Mouse (Mus musculus) lung, postnatal 0 days (tissue): ENCODE data around the gene Epb41l1. TPM values are rescaled to one million over a fixed set of nuclear protein-coding genes. Genes with fewer than 3 reads are reported as not detected.
"Not testable (repeated sequence)": the region's sequence is repeated elsewhere in the genome, so short reads cannot be mapped to it uniquely, and the experiment has no call there.

Source experiments
- ATAC-seq: fragments of 200-750 bp; cut with Nextera tagmentation; 2 replicates; pipeline ENCODE4 v1.8.0; 2017; ENCODE audit warnings: moderate library complexity
- DNase-seq: peaks from one replicate; pipeline ENCODE4 v3.0.0-alpha.2; 2016; ENCODE audit warnings: low spot score
- H3K27ac ChIP-seq: fragments of 300-500 bp; sonication (generic); 2 replicates; pipeline ENCODE4 v1.5.1; 2014; ENCODE audit warnings: antibody characterized with exemption, mild to moderate bottlenecking, low read length, mixed read lengths
- H3K27me3 ChIP-seq: fragments of 300-500 bp; sonication (generic); replicated peaks from 2 replicates; pipeline ENCODE4 v1.6.1; 2014; ENCODE audit warnings: low read length, mixed read lengths; ENCODE audit not compliant: insufficient read depth
- H3K36me3 ChIP-seq: fragments of 300-500 bp; sonication (generic); 2 replicates; pipeline ENCODE4 v1.6.1; 2014; ENCODE audit warnings: low read length, mixed read lengths; ENCODE audit not compliant: insufficient read depth
- H3K4me1 ChIP-seq: fragments of 300-500 bp; sonication (generic); 2 replicates; pipeline ENCODE4 v1.6.1; 2014; ENCODE audit warnings: antibody characterized with exemption, low read depth, low read length, mixed read lengths; ENCODE audit not compliant: insufficient read depth
- H3K4me2 ChIP-seq: fragments of 300-500 bp; sonication (generic); replicated peaks from 2 replicates; pipeline ENCODE4 v1.6.1; 2014; ENCODE audit warnings: low read depth, mild to moderate bottlenecking, low read length, moderate library complexity, mixed read lengths
- H3K4me3 ChIP-seq: fragments of 300-500 bp; sonication (generic); 2 replicates; pipeline ENCODE4 v1.5.1; 2014; ENCODE audit warnings: low read depth, low read length
- H3K9ac ChIP-seq: fragments of 300-500 bp; sonication (generic); replicated peaks from 2 replicates; pipeline ENCODE4 v1.6.1; 2014; ENCODE audit warnings: low read depth, mild to moderate bottlenecking
- H3K9me3 ChIP-seq: fragments of 300-500 bp; sonication (generic); 2 replicates; pipeline ENCODE4 v1.6.1; 2016; ENCODE audit warnings: low read length, mixed read lengths
- CTCF ChIP-seq: IDR thresholded peaks from 2 replicates; pipeline ENCODE4 v1.5.1; 2016; ENCODE audit warnings: antibody characterized with exemption, mild to moderate bottlenecking
- EP300 ChIP-seq: IDR thresholded peaks from 2 replicates; pipeline ENCODE4 v1.6.1; 2016; ENCODE audit warnings: antibody characterized with exemption, mild to moderate bottlenecking, control low read depth
- WGBS: fragments of 180-500 bp; shearing (Covaris S2); extraction: QIAGEN DNeasy Blood & Tissue Kit; methylation state at CpG from one replicate; pipeline ENCODE4 v1.1.7; 2014; 5-methylcytosine and 5-hydroxymethylcytosine counted together
- polyA plus RNA-seq: library from polyadenylated mRNA; unstranded; fragments of >200 nt; fragmentation: Nextera tagmentation; extraction: Ambion mirVana; gene quantifications from 2 replicates; pipeline ENCODE4 v1.2.1, GENCODE M21; 2015

Gene Epb41l1
- polyA plus RNA-seq, 1 experiment from 2014 or later, result 1.2 TPM

DNA sequence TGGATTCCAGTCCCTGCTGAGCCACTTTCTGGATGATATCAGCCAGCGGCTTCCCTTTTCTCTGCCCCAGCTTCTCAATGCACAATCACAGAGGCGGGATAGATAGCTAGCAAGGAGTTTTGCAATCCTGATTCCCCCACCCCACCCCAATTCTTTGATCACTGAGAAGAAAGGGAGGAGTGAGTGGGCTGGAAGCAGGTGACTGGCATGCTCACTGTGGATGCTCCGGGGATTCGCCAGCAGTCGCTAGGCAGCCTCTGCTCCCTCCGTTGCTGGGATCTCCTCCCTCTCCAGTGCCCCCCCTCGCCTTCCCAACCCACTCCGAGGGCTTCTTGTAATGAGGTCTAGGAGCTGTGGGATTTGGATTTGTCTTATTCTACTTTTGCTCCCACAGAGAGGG, 12.5 kb upstream of the Epb41l1 start:
- no peak for DNase-seq
- H3K9ac ChIP-seq, result no peak overlapping the region
- ATAC-seq, result no peak
- H3K4me1 ChIP-seq, result no peaks in the 10 kb centered on the region
- H3K9me3 ChIP-seq, result no peaks in the 10 kb centered on the region
- 54% methylated on average over 7 of the region's 8 CpGs for WGBS
- TF ChIP-seq CTCF (no peak), EP300 (no peak)
- H3K4me3 ChIP-seq, result no peak overlapping the region
- no peak overlapping the region for H3K4me2 ChIP-seq
- H3K27ac ChIP-seq, result no peak overlapping the region
- H3K27me3 ChIP-seq, result no peaks in the 10 kb centered on the region
- H3K36me3 ChIP-seq, result no peaks in the 10 kb centered on the region

DNA sequence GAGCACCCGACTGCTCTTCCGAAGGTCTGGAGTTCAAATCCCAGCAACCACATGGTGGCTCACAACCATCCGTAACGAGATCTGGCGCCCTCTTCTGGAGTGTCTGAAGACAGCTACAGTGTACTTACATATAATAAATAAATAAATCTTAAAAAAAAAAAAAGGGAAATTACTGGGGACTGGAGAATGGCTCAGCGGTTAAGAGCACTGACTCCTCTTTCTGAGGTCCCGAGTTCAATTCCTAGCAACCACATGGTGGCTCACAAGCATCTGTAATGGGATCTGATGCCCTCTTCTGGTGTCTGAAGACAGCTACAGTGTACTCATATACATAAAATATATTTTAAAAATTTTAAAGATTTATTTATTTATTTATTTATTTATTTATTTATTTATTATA, 9.4 kb upstream of the Epb41l1 start:
- H3K36me3 ChIP-seq, H3K9ac ChIP-seq, H3K27ac ChIP-seq, H3K27me3 ChIP-seq, DNase-seq, H3K4me2 ChIP-seq, H3K4me3 ChIP-seq, H3K4me1 ChIP-seq, H3K9me3 ChIP-seq, ATAC-seq: not testable (repeated sequence)
- WGBS, result 82% methylated on average over 4 of the region's 7 CpGs

DNA sequence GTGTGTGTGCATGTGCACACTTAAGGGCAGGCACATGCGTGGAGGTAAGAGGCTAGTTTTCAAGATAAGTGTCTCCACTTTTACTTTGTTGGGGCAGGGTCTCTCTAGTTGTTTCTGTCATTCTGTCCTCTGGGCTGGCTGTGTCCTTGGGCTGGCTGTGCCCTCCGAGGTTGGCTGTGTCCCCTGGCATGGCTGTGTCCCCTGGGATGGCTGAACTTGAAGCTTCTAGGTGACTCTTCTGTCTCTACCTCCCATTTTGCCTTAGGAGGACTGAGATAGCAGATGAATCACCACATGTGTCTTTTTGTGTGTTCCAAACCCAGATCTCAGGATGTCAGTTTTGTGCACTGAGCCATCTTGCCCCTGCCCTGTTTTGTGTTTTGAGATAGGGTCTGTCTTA, 5.7 kb upstream of the Epb41l1 start:
- TF ChIP-seq EP300, result no peak
- no peak for TF ChIP-seq CTCF
- no peaks in the 10 kb centered on the region for H3K9me3 ChIP-seq
- DNase-seq, result no peak
- H3K27ac ChIP-seq, result no peak overlapping the region
- H3K27me3 ChIP-seq, result no peaks in the 10 kb centered on the region
- ATAC-seq, result no peak
- H3K4me2 ChIP-seq, result no peak overlapping the region
- no peak overlapping the region for H3K4me3 ChIP-seq
- H3K9ac ChIP-seq, result no peak overlapping the region
- WGBS, result 67% methylated on average over 2 of the region's 2 CpGs
- H3K36me3 ChIP-seq, result no peaks in the 10 kb centered on the region
- no peaks in the 10 kb centered on the region for H3K4me1 ChIP-seq

DNA sequence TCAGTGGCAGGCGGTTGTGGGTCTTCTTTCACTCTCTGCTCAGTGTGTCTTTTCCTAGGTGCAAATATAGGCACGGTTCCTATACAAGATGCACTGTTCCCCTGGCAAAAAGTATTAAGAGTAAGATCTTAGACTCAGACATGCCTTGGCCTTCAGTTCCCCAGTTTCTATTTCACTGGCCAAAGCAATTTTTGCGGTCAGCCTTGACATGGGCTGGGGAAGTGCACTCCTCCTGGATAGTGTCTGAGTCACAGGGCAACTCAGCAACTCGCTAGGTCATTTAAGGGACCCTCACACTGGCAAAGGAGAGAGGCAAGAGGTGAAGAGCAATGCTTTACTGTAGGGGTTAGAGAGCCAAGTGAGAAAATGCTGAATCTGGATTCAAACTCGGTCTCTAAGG, 5.0 kb upstream of the Epb41l1 start:
- Histone ChIP-seq H3K4me2 (no peak overlapping the region), H3K4me1 (no peaks in the 10 kb centered on the region), H3K4me3 (no peak overlapping the region), H3K9me3 (no peaks in the 10 kb centered on the region), H3K36me3 (no peaks in the 10 kb centered on the region), H3K9ac (no peak overlapping the region), H3K27ac (no peak overlapping the region), H3K27me3 (no peaks in the 10 kb centered on the region; the same call in 1 of the 2 replicates)
- WGBS, result 69% methylated on average over 5 of the region's 5 CpGs
- DNase-seq, result no peak
- ATAC-seq, result no peak
- TF ChIP-seq EP300 (no peak), CTCF (no peak)

GRCm38 (mm10) chr2:156417194-156417593, 3.5 kb upstream of the Epb41l1 start:
- Histone ChIP-seq H3K27me3 (peaks cover 10% of the 10 kb centered on the region; the same call in 1 of the 2 replicates), H3K27ac (peak overlapping the region; percentile 20; the same call in 1 of the 2 replicates), H3K9ac (no peak overlapping the region), H3K4me2 (no peak overlapping the region), H3K36me3 (no peaks in the 10 kb centered on the region), H3K9me3 (no peaks in the 10 kb centered on the region), H3K4me1 (0 out of 2 replicates have a peak, but pooled peaks cover under 1% of the 10 kb centered on the region), H3K4me3 (no peak overlapping the region)
- peak; percentile 83 for DNase-seq
- TF ChIP-seq CTCF (no peak), EP300 (peak; percentile 45)
- no peak for ATAC-seq
- WGBS, result 40% methylated on average over 1 of the region's 1 CpGs

- Histone ChIP-seq H3K9me3 (no peaks in the 10 kb centered on the region), H3K4me1 (0 out of 2 replicates have a peak, but pooled peaks cover 6% of the 10 kb centered on the region), H3K9ac (no peak overlapping the region), H3K4me2 (no peak overlapping the region), H3K4me3 (no peak overlapping the region), H3K27ac (no peak overlapping the region), H3K36me3 (no peaks in the 10 kb centered on the region), H3K27me3 (peaks cover 10% of the 10 kb centered on the region; the same call in 1 of the 2 replicates)
- DNase-seq, result peak; percentile 40
- ATAC-seq, result no peak
- no peak for TF ChIP-seq CTCF
- no peak for TF ChIP-seq EP300
- 62% methylated on average over 5 of the region's 5 CpGs for WGBS
Measured at GRCm38 (mm10) chr2:156418467-156418866, 2.2 kb upstream of the Epb41l1 start.

DNA sequence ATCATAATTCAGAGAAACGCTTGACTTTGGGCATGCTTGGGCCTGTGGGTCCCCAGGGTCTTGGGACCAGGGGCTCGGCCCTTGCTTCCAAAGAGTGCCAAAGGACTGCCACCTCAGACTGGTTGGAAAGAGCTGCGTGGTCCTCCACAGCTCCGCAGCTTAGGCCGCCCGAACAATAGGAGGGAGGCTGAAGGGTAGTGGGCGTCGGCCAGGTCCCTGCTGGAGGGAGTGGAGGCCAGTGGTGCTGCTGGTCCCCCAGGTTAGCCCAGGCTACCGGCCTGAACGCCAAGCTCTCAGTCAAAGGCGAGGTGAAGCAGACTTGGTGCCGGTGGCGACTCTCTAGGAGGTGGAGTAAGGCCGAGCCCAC, 399 bp upstream of the Epb41l1 start:
- Histone ChIP-seq H3K4me1 (0 out of 2 replicates have a peak, but pooled peaks cover 6% of the 10 kb centered on the region), H3K4me2 (peak overlapping the region; percentile 96), H3K4me3 (peak overlapping the region; percentile 54), H3K36me3 (no peaks in the 10 kb centered on the region), H3K27ac (peak overlapping the region; percentile 68; the same call in 1 of the 2 replicates), H3K27me3 (peaks cover 10% of the 10 kb centered on the region; the same call in 1 of the 2 replicates), H3K9ac (peak overlapping the region; percentile 56), H3K9me3 (no peaks in the 10 kb centered on the region)
- 0 out of 2 replicates have a peak, but pooled peaks have one; percentile 3 for ATAC-seq
- WGBS, result 16% methylated on average over 14 of the region's 14 CpGs
- DNase-seq, result no peak
- TF ChIP-seq CTCF (no peak), EP300 (no peak)
